Mouse (Mus musculus) stomach, embryonic 15.5 days (tissue): ENCODE measurements at regions not wholly inside any gene's neighbourhood (a gene's known extent, or its start where the extent isn't known, plus 50 kb on each side); places are given as distances from the start of the nearest gene placed in this dataset.
"Not testable (repeated sequence)": the region's sequence is repeated elsewhere in the genome, so short reads cannot be mapped to it uniquely, and the experiment has no call there.

Experiments used
- ATAC-seq: fragments of 200-750 bp; cut with Nextera tagmentation; 2 replicates; pipeline ENCODE4 v1.8.0; 2017; ENCODE audit warnings: low read depth, moderate number of reproducible peaks, moderate TSS enrichment; ENCODE audit not compliant: insufficient read depth, low FRiP score
- H3K27ac ChIP-seq: fragments of 300-500 bp; sonication (generic); 2 replicates; pipeline ENCODE4 v1.5.1; 2015; ENCODE audit warnings: mild to moderate bottlenecking, inconsistent platforms
- H3K27me3 ChIP-seq: fragments of 300-500 bp; sonication (generic); replicated peaks from 2 replicates; pipeline ENCODE4 v1.6.1; 2015; ENCODE audit warnings: inconsistent platforms
- H3K36me3 ChIP-seq: fragments of 300-500 bp; sonication (generic); 2 replicates; pipeline ENCODE4 v1.6.1; 2015; ENCODE audit warnings: inconsistent platforms
- H3K4me1 ChIP-seq: fragments of 300-500 bp; sonication (generic); 2 replicates; pipeline ENCODE4 v1.6.1; 2015; ENCODE audit warnings: inconsistent platforms
- H3K4me2 ChIP-seq: fragments of 300-500 bp; sonication (generic); 2 replicates; pipeline ENCODE4 v1.6.1; 2015; ENCODE audit warnings: mild to moderate bottlenecking, inconsistent platforms
- H3K4me3 ChIP-seq: fragments of 300-500 bp; sonication (generic); replicated peaks from 2 replicates; pipeline ENCODE4 v1.5.1; 2015; ENCODE audit warnings: inconsistent platforms
- H3K9ac ChIP-seq: fragments of 300-500 bp; sonication (generic); 2 replicates; pipeline ENCODE4 v1.6.1; 2015; ENCODE audit warnings: inconsistent platforms
- H3K9me3 ChIP-seq: fragments of 300-500 bp; sonication (generic); 2 replicates; pipeline ENCODE4 v1.6.1; 2016; ENCODE audit warnings: inconsistent platforms
- WGBS: fragments of 180-500 bp; shearing (Covaris S2); methylation state at CpG from one replicate; pipeline ENCODE4 v1.1.7; 2015; 5-methylcytosine and 5-hydroxymethylcytosine counted together

GRCm38 (mm10) chr3:44991467-44991992 lies 386.7 kb upstream of the Pcdh10 start:
- not testable (repeated sequence) for H3K9me3 ChIP-seq, H3K4me2 ChIP-seq, H3K4me3 ChIP-seq, H3K27me3 ChIP-seq, H3K4me1 ChIP-seq, H3K27ac ChIP-seq, H3K36me3 ChIP-seq, H3K9ac ChIP-seq
- WGBS: 86% methylated on average over 4 of the region's 4 CpGs
- 0 out of 2 replicates have a peak, but pooled peaks have one; percentile 65 for ATAC-seq
